Mouse (Mus musculus): Measurements from ENCODE around the gene Zfp985.

DNA sequence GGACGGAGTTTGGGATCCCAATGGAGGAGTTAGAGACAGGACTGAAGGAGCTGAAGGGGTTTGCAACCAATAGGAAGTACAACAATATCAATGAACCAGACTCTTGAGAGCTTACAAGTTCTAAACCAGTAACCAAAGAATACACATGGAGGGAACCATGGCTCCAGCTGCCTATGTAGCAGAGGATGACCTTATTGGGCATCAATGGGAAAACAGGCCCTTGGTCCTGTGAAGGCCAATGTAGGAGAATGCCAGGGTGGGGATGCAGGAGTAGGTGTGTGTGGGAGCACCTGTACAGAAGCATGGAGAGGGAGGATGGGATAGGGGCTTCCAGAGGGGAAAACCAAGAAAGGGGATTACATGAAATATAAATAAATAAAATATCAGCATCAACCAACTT, 48.8 kb downstream of the Zfp985 start:
- TF ChIP-seq POLR2A (IDR thresholded peaks at IDR 0.05; ENCODE audit: low read depth, low read length) (no peak), CTCF (IDR thresholded peaks at IDR 0.05; ENCODE audit: borderline replicate concordance, insufficient read depth, low read length) (no peak)
